In the genomic region with DNA sequence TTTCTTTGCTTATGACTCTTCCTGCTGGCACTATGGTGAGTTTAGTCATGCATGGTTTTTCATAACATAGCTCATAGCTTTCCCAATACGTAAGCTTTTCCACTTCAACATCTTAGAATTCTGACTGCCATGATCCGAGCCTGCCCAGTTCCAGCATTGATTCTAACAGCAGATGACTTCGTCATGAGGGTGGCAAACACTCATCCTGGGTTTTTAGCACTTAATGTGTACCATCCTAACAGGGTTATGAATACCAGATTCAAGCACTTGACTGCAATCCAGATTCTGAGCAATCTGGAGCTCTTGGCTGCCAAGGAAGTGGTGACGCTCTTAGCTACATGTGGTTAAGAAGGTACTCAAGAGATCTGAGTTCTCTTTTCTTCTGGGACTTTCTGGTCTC, we compare ENCODE assay signal across 20 mouse cellular contexts.
DNase-seq lines count a peak whose midpoint lies in the region; ATAC-seq and TF ChIP-seq lines count a peak whose summit lies in the region.
"Had no signal": no experiment of that assay in that cellular context is flagged by ENCODE, and none has a peak within 500 bp of the region (broad histone marks: within the 10 kb centered on the region; RNA-seq: fewer than 3 reads in every experiment).

No protein-coding gene starts in this region.

- DNase-seq in heart, adult 18-20 months = peak; percentile 9 to 30
- no peak for DNase-seq in heart, embryonic 10.5 days (ENCODE audit: low spot score)
- peak; percentile 66 for DNase-seq in 3T3-L1 (ENCODE audit: low read depth, low spot score)
- DNase-seq in Patski (ENCODE audit: low read depth, low spot score) = peak; percentile 22
- peak; percentile 18 to 36 for DNase-seq in layer of hippocampus, postnatal 14 days (ENCODE audit: low spot score in 2 of 2)
- no peak for DNase-seq in cerebellum, postnatal 14 days
- DNase-seq: adrenal gland, adult 8-10 months; cerebellum, adult 11-12 months; kidney, adult 18-20 months; kidney, postnatal 25 days; lung, postnatal 10 days; spleen, adult 18-20 months; thymus, adult 2 months had no signal

- no peak overlapping the region for H3K4me2 ChIP-seq in kidney, embryonic 14.5 days (replicated peaks; ENCODE audit: low read depth, low read length)
- H3K4me2 ChIP-seq: embryonic facial prominence, embryonic 13.5 days; liver, embryonic 15.5 days; neural tube, embryonic 12.5 days had no signal

- H3K4me3 ChIP-seq in heart, embryonic 10.5 days = no peak overlapping the region
- H3K4me3 ChIP-seq in kidney, embryonic 14.5 days (ENCODE audit: low read length) = no peak overlapping the region
- H3K4me3 ChIP-seq: embryonic facial prominence, embryonic 13.5 days; liver, embryonic 15.5 days; megakaryocyte, embryonic 14.5 days; neural tube, embryonic 12.5 days had no signal

- CTCF ChIA-PET in Patski (lab: Charles Lee) = interaction anchor here (0.8 to 1.8 kb wide), 3 partner anchors 12 to 103 kb away, joined by 3 to 4 read pairs (median 3); no protein-coding TSS in a partner anchor

- no peaks in the 10 kb centered on the region for H3K4me1 ChIP-seq in heart, embryonic 10.5 days
- no peaks in the 10 kb centered on the region for H3K4me1 ChIP-seq in kidney, embryonic 14.5 days (ENCODE audit: control insufficient read depth, insufficient read depth, low read length)
- H3K4me1 ChIP-seq: embryonic facial prominence, embryonic 13.5 days; liver, embryonic 15.5 days; megakaryocyte, embryonic 14.5 days; neural tube, embryonic 12.5 days had no signal

- no peaks in the 10 kb centered on the region for H3K9me3 ChIP-seq in heart, embryonic 10.5 days
- H3K9me3 ChIP-seq in kidney, embryonic 14.5 days (ENCODE audit: control insufficient read depth, low read length) = no peaks in the 10 kb centered on the region
- H3K9me3 ChIP-seq: embryonic facial prominence, embryonic 13.5 days; liver, embryonic 15.5 days; megakaryocyte, embryonic 14.5 days; neural tube, embryonic 12.5 days had no signal

- in situ Hi-C loops in Patski (cut with MboI; ENCODE audit: low pct_unique_long_range_greater_than_20kb) = no loop called here

- no peak overlapping the region for H3K27ac ChIP-seq in heart, embryonic 10.5 days
- H3K27ac ChIP-seq in kidney, embryonic 14.5 days (ENCODE audit: low read depth, low read length) = no peak overlapping the region
- H3K27ac ChIP-seq: embryonic facial prominence, embryonic 13.5 days; liver, embryonic 15.5 days; neural tube, embryonic 12.5 days had no signal

- peak; percentile 26 for ATAC-seq in Patski
- ATAC-seq in kidney, embryonic 14.5 days (ENCODE audit: low FRiP score, low TSS enrichment) = no peak
- ATAC-seq: CD4-positive, CD25-positive, alpha-beta regulatory T cell, adult 4 months; hindbrain, embryonic 16.5 days had no signal

- POLR2A ChIA-PET in Patski (lab: Charles Lee) = no interaction called here

- no peaks in the 10 kb centered on the region for H3K27me3 ChIP-seq in heart, embryonic 10.5 days (ENCODE audit: insufficient read depth, poor library complexity, severe bottlenecking)
- no peaks in the 10 kb centered on the region for H3K27me3 ChIP-seq in Patski
- no peaks in the 10 kb centered on the region for H3K27me3 ChIP-seq in kidney, embryonic 14.5 days (ENCODE audit: control insufficient read depth, insufficient read depth, low read length)
- H3K27me3 ChIP-seq: embryonic facial prominence, embryonic 13.5 days; liver, embryonic 15.5 days; megakaryocyte, embryonic 14.5 days; neural tube, embryonic 12.5 days had no signal

- no peak for TF ChIP-seq CTCF in Patski (IDR thresholded peaks at IDR 0.05)

- WGBS in heart, embryonic 10.5 days = 86% methylated on average over 4 of the region's 4 CpGs
- 84% methylated on average over 4 of the region's 4 CpGs for WGBS in kidney, embryonic 14.5 days

- no peak overlapping the region for H3K9ac ChIP-seq in kidney, embryonic 14.5 days (ENCODE audit: low read depth, low read length)
- H3K9ac ChIP-seq: embryonic facial prominence, embryonic 13.5 days; liver, embryonic 15.5 days; neural tube, embryonic 12.5 days had no signal

- H3K36me3 ChIP-seq in heart, embryonic 10.5 days = no peaks in the 10 kb centered on the region
- H3K36me3 ChIP-seq in kidney, embryonic 14.5 days (ENCODE audit: control insufficient read depth, insufficient read depth, low read length) = no peaks in the 10 kb centered on the region
- H3K36me3 ChIP-seq: embryonic facial prominence, embryonic 13.5 days; liver, embryonic 15.5 days; neural tube, embryonic 12.5 days had no signal

Comparison
In these comparisons a context has a peak if more than half of its experiments do, and no peak if none do; other contexts are left out.
1. DNase-seq: peak in heart, adult 18-20 months (2 of 2), 3T3-L1 (single experiment), Patski (single experiment) and layer of hippocampus, postnatal 14 days (2 of 2); none in heart, embryonic 10.5 days (single experiment) and cerebellum, postnatal 14 days (0 of 2).